Mouse (Mus musculus) liver, postnatal 0 days (tissue): Measurements from ENCODE around the gene Gipc2. TPM values are rescaled to one million over a fixed set of nuclear protein-coding genes. Genes with fewer than 3 reads are reported as not detected.
A peak's percentile ranks its signal among the peaks of the same experiment; 100 is the strongest.

ENCODE experiments used
- ATAC-seq: fragments of 200-750 bp; cut with Nextera tagmentation; 2 replicates; pipeline ENCODE4 v1.8.0; 2017; ENCODE audit warnings: mild to moderate bottlenecking, moderate library complexity
- DNase-seq: peaks from one replicate; pipeline ENCODE4 v3.0.0-alpha.2; 2016
- H3K27ac ChIP-seq: fragments of 300-500 bp; sonication (generic); 2 replicates; pipeline ENCODE4 v1.5.1; 2014; ENCODE audit warnings: antibody characterized with exemption, moderate library complexity, mild to moderate bottlenecking, low read depth
- H3K27me3 ChIP-seq: fragments of 300-500 bp; sonication (generic); 2 replicates; pipeline ENCODE4 v1.6.1; 2014; ENCODE audit warnings: low read length, control low read depth, mixed read lengths; ENCODE audit not compliant: insufficient read depth
- H3K36me3 ChIP-seq: fragments of 300-500 bp; sonication (generic); replicated peaks from 2 replicates; pipeline ENCODE4 v1.6.1; 2014; ENCODE audit warnings: mild to moderate bottlenecking, control low read depth, low read length, moderate library complexity, mixed read lengths; ENCODE audit not compliant: insufficient read depth
- H3K4me1 ChIP-seq: fragments of 300-500 bp; sonication (generic); 2 replicates; pipeline ENCODE4 v1.6.1; 2014; ENCODE audit warnings: antibody characterized with exemption, mild to moderate bottlenecking, control low read depth; ENCODE audit not compliant: insufficient read depth
- H3K4me2 ChIP-seq: fragments of 300-500 bp; sonication (generic); 2 replicates; pipeline ENCODE4 v1.6.1; 2014; ENCODE audit warnings: low read depth, mild to moderate bottlenecking, low read length, moderate library complexity, mixed read lengths
- H3K4me3 ChIP-seq: fragments of 300-500 bp; sonication (generic); 2 replicates; pipeline ENCODE4 v1.5.1; 2014; ENCODE audit warnings: low read depth, low read length
- H3K9ac ChIP-seq: fragments of 300-500 bp; sonication (generic); replicated peaks from 2 replicates; pipeline ENCODE4 v1.6.1; 2014; ENCODE audit warnings: mild to moderate bottlenecking, moderate library complexity
- H3K9me3 ChIP-seq: fragments of 300-500 bp; sonication (generic); 2 replicates; pipeline ENCODE4 v1.6.1; 2016; ENCODE audit warnings: mild to moderate bottlenecking, control low read depth, low read length, mixed read lengths
- CTCF ChIP-seq: sonication (generic); IDR thresholded peaks from 2 replicates; pipeline ENCODE4 v1.5.1; 2016; ENCODE audit warnings: antibody characterized with exemption, low read depth
- EP300 ChIP-seq: IDR thresholded peaks from 2 replicates; pipeline ENCODE4 v1.6.1; 2016; ENCODE audit warnings: antibody characterized with exemption, low read depth, mild to moderate bottlenecking
- WGBS: fragments of 180-500 bp; shearing (Covaris S2); extraction: QIAGEN DNeasy Blood & Tissue Kit; methylation state at CpG from one replicate; pipeline ENCODE4 v1.1.7; 2014; ENCODE audit not compliant: insufficient replicate concordance; 5-methylcytosine and 5-hydroxymethylcytosine counted together
- polyA plus RNA-seq: library from polyadenylated mRNA; unstranded; fragments of >200 nt; fragmentation: Nextera tagmentation; extraction: Ambion mirVana; gene quantifications from 2 replicates; pipeline ENCODE4 v1.2.1, GENCODE M21; 2015

Gipc2 gene
- polyA plus RNA-seq, 1 experiment from 2014 or later = 3.5 TPM

DNA sequence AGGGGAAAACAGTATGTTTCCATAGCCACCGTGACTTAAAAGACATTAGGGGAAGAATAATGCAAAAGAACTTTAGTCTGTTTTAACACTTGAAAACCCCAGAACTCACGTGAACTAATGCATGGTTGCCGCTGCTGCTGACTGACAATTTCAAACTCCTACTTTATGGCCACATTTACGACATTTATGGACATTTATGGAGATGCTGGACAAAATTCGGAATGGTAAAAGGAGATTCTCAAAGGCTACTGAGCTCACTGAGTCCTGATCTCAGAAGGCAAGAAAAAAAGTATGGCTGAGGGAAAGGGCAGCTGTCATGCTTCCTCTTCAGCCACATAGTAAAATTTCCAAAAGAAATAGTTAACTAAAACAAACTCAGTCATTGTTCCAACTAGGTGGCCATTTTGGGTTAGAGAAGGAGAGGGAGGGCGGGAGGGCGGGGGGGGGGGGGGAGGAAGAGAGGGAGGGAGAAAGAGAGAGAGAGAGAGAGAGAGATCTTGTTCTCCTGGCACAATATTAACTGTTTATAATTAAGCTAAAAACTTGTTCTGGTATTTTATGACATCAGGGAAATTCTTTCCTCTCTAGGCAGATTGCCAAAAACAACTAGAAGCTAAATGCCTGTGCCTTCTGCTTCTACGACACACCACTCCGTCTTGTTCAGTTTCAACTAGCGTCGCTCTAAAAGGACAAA lies 26.4 kb upstream of the Gipc2 start:
- Histone ChIP-seq H3K9me3 (no peaks in the 10 kb centered on the region), H3K27me3 (no peaks in the 10 kb centered on the region), H3K27ac (peak overlapping the region; percentile 85), H3K4me1 (peaks cover 20% of the 10 kb centered on the region), H3K36me3 (no peaks in the 10 kb centered on the region), H3K4me2 (peak overlapping the region; percentile 77), H3K9ac (peak overlapping the region; percentile 75), H3K4me3 (peak overlapping the region; percentile 72)
- TF ChIP-seq EP300 (no peak), CTCF (no peak)
- WGBS = 9% methylated on average over 9 of the region's 11 CpGs
- ATAC-seq (peak; percentile 25; the same call in 1 of the 2 replicates), DNase-seq (peak; percentile 47)

DNA sequence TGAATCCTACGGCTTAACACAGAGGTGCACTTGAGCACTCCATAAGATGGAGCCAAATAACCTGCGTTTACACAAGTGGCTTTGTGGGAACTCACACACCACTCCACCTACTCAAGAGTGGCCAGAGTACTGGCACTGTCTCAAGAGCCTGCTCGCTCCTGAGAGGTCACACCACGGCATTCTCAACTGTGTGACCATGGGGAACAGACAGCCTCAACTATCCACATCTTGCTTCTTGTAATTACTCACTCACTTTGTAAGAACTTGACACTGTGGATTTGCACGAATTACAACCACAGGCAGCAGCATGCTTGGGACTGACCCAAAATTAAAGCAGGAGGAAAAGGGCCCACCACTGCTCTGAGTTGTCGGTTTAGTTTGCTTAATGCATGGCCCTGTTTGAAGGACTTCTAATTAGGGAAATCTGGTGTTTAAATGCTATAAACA lies 25.8 kb upstream of the Gipc2 start:
- WGBS = 8% methylated on average over 6 of the region's 6 CpGs
- Histone ChIP-seq H3K9me3 (no peaks in the 10 kb centered on the region), H3K9ac (peak overlapping the region; percentile 75), H3K4me1 (peaks cover 17% of the 10 kb centered on the region), H3K36me3 (peaks cover under 1% of the 10 kb centered on the region), H3K27ac (peak overlapping the region; percentile 85), H3K4me3 (peak overlapping the region; percentile 72), H3K27me3 (no peaks in the 10 kb centered on the region), H3K4me2 (peak overlapping the region; percentile 77)
- no peak for TF ChIP-seq EP300
- peak; percentile 42 for TF ChIP-seq CTCF
- peak; percentile 32 for ATAC-seq
- peak; percentile 45 for DNase-seq

DNA sequence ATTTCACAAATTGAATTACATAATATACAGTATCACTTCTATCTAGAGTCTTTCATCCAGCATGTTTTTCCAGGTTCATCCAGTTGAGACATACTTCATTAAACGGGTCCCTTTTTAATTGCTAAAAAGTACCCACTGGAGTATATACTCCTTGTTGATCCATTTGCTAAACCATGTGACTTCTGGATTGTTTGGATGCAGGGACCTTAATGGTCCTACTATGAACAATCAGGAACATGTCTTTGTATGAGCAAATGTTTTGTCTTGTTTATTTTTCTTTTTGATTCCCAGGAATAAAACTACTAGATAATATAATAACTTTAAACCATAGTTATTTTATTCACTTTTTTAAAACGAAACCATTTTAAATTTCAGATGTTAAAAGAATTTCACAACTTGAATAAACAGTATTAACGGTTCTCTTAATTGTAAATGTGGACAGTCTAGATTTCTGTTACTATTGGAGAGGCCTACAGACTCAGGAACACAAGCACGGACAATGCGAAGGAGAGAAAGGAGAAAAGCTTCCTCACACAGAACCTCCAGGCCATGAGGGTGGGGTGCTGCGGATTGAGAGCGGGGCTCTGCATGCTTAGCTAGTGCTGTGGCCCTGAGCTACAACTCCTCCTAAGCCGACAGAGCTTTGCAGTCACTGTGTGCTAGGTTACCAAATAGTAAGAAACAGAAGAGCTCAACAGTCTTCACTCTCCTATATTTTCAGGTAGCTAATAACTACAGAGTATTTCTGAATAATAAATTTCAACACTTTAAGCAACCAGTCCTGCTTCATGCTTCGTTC lies 24.8 kb upstream of the Gipc2 start:
- Histone ChIP-seq H3K27me3 (no peaks in the 10 kb centered on the region), H3K4me1 (peaks cover 17% of the 10 kb centered on the region), H3K4me2 (peak overlapping the region; percentile 77), H3K27ac (no peak overlapping the region), H3K9me3 (no peaks in the 10 kb centered on the region), H3K9ac (peak overlapping the region; percentile 75), H3K36me3 (peaks cover 9% of the 10 kb centered on the region), H3K4me3 (peak overlapping the region; percentile 72)
- DNase-seq (no peak), ATAC-seq (no peak)
- TF ChIP-seq CTCF (no peak), EP300 (no peak)
- WGBS = 59% methylated on average over 9 of the region's 9 CpGs

DNA sequence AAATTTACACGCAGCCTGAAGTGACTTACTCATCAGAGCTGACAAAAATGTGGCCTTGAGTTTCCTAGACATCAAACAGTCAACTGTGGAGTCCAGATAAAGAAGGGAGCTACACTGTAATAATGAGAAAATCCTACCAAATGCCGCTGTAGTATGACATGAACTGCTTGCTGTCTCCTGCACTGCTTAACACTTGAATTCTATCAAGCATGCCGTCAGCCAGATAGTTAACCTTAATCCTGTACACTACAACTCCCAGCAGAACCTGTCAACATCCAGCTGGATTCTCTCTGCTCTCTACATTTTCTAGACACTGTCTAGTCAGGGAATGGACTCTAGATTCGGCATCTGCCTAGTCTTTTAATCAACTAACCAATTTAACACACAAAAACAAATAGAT lies 23.3 kb upstream of the Gipc2 start:
- H3K4me2 ChIP-seq = peak overlapping the region; percentile 77
- WGBS = 45% methylated on average over 4 of the region's 4 CpGs
- H3K4me3 ChIP-seq = peak overlapping the region; percentile 72
- H3K27me3 ChIP-seq = no peaks in the 10 kb centered on the region
- H3K36me3 ChIP-seq = peaks cover 25% of the 10 kb centered on the region
- DNase-seq (no peak), ATAC-seq (no peak)
- H3K9ac ChIP-seq = no peak overlapping the region; the same call in 1 of the 2 replicates
- peak overlapping the region; percentile 53; the same call in 1 of the 2 replicates for H3K27ac ChIP-seq
- H3K9me3 ChIP-seq = no peaks in the 10 kb centered on the region
- H3K4me1 ChIP-seq = peaks cover 17% of the 10 kb centered on the region
- TF ChIP-seq CTCF (no peak), EP300 (no peak)

DNA sequence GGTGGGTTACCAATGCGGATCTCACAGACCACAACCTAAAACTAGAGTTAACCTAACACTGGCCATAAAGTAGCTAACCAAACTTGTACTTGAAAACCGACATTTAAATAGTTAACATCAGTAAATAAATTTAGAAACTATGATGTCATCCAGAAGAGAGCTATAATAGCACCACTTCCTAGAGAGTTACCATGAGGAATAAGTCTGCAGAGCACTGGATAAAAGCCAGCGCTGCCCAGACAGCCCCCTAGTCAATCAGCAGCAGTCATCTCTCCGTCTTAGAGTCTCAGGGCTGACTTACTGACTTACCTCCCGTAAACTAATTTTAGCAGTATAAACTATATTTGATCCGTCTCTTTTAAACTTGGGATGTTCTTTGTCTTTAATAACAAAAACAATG lies 20.1 kb upstream of the Gipc2 start:
- DNase-seq = no peak
- no peak overlapping the region for H3K4me3 ChIP-seq
- peaks cover 17% of the 10 kb centered on the region for H3K4me1 ChIP-seq
- no peaks in the 10 kb centered on the region for H3K9me3 ChIP-seq
- H3K27me3 ChIP-seq = no peaks in the 10 kb centered on the region
- no peak overlapping the region for H3K27ac ChIP-seq
- 85% methylated on average over 6 of the region's 6 CpGs for WGBS
- peaks cover 42% of the 10 kb centered on the region for H3K36me3 ChIP-seq
- no peak for ATAC-seq
- no peak overlapping the region for H3K4me2 ChIP-seq
- H3K9ac ChIP-seq = no peak overlapping the region
- no peak for TF ChIP-seq CTCF
- no peak for TF ChIP-seq EP300

DNA sequence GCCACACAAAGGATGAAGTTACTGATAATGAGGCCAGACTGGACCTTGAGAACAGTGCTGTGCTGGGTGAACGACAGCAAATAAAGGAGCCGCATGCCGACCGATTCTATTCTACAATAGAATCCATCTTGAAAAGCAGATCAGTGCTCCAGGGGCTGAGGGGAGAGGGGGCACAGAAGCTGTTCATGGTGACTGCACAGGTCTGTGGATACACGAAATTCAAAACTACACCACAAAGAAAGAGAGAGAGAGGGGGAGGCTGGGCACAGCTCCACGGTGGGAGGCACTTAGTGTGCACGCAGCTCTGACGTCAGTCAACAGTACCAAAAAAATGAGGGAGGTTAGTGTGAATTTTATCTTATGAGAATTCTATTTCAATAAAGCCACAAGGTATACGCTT lies 17.5 kb upstream of the Gipc2 start:
- H3K9me3 ChIP-seq = no peaks in the 10 kb centered on the region
- no peaks in the 10 kb centered on the region for H3K27me3 ChIP-seq
- 91% methylated on average over 9 of the region's 9 CpGs for WGBS
- H3K36me3 ChIP-seq = peaks cover 42% of the 10 kb centered on the region
- DNase-seq = no peak
- H3K4me1 ChIP-seq = no peaks in the 10 kb centered on the region
- H3K4me3 ChIP-seq = no peak overlapping the region
- ATAC-seq = no peak
- no peak overlapping the region for H3K4me2 ChIP-seq
- TF ChIP-seq CTCF (no peak), EP300 (no peak)
- H3K9ac ChIP-seq = no peak overlapping the region
- no peak overlapping the region for H3K27ac ChIP-seq
